Mouse (Mus musculus): Measurements from ENCODE around the gene Coq2.

The Coq2 gene

GRCm38 (mm10) chr5:100621876-100622508 is 52.9 kb downstream of the Coq2 start:
- DNase-seq (ENCODE audit: low read depth, low spot score), result no peak

- DNase-seq (ENCODE audit: low read depth, low spot score), result no peak
These were observed 54.0 kb downstream of the Coq2 start for GRCm38 (mm10) chr5:100620952-100621351.

- DNase-seq (ENCODE audit: low read depth, low spot score), result no peak
These were observed 55.2 kb downstream of the Coq2 start for GRCm38 (mm10) chr5:100619586-100620275.

- no peak for DNase-seq (ENCODE audit: low read depth, low spot score)
These were observed 60.8 kb downstream of the Coq2 start for GRCm38 (mm10) chr5:100613896-100614768.

- DNase-seq (ENCODE audit: low read depth, low spot score), result no peak
These were observed 67.1 kb downstream of the Coq2 start for GRCm38 (mm10) chr5:100607868-100608267.

- DNase-seq (ENCODE audit: low read depth, low spot score), result no peak
These were observed 67.7 kb downstream of the Coq2 start for GRCm38 (mm10) chr5:100607090-100607762.

- DNase-seq (ENCODE audit: low read depth, low spot score), result no peak
These were observed 69.1 kb downstream of the Coq2 start for GRCm38 (mm10) chr5:100605828-100606229.
